Mouse (Mus musculus) frontal cortex, adult 2 months (tissue): ENCODE data around the gene Gm21778. TPM values are rescaled to one million over a fixed set of nuclear protein-coding genes. Genes with fewer than 3 reads are reported as not detected.
"Not testable (repeated sequence)": the region's sequence is repeated elsewhere in the genome, so short reads cannot be mapped to it uniquely, and the experiment has no call there.

ENCODE experiments used
- DNase-seq, 2 experiments: peaks; one replicate each; pipeline ENCODE4 v3.0.0; 2022; ENCODE audit warnings: low spot score in 1 of 2; ENCODE audit errors: extremely low spot score in 1 of 2
- polyA plus RNA-seq: library from polyadenylated mRNA; depleted of rRNA; stranded (reverse); fragments of >200 nt; gene quantifications from 2 replicates; pipeline ENCODE4 v1.2.3, GENCODE M21; 2012; rRNA removed

Gene Gm21778
- not detected in 2 replicates for polyA plus RNA-seq

- not testable (repeated sequence) for DNase-seq
Observed at GRCm38 (mm10) chrY:5942160-5942559, at the start of gene Gm21778. Gm21778 (plus strand) TSS chrY:5942460.

Other genes starting within 250 kb of the Gm21778 start
- not detected in 2 replicates for gene Gm20914, start 216.5 kb upstream of the Gm21778 start, polyA plus RNA-seq
- gene Gm28171, start 149.1 kb upstream of the Gm21778 start, polyA plus RNA-seq: not detected in 2 replicates